ENCODE assay signal across 15 mouse cellular contexts in the genomic region with DNA sequence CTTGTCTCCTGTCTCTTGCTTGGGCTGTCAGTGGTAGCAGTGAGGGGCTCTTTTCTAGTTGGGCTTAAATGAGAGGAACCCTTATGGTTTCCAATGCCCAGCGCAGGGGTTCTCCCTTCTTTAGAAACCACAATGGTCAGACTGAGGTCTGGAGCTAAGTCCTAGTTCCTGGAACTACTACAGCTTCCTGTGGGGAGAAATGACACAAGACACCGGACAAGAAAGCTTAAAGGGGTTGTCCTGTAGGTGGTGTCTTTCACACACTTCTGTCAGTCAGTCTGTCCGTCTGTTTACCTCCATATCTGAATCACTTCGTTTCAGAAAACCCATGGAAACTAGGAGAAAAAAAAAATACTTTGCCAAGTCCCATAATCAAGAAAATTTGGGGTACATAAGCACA.
DNase-seq lines count a peak whose midpoint lies in the region; TF ChIP-seq lines count a peak whose summit lies in the region.
"Had no signal": no experiment of that assay in that cellular context is flagged by ENCODE, and none has a peak within 500 bp of the region (broad histone marks: within the 10 kb centered on the region; RNA-seq: fewer than 3 reads in every experiment).

No protein-coding gene starts in this region.

- H3K9ac ChIP-seq in heart, adult 2 months (ENCODE audit: low read depth, low read length), result no peak overlapping the region
- H3K9ac ChIP-seq: liver, embryonic 12.5 days had no signal

- H3K27me3 ChIP-seq in heart, adult 2 months (ENCODE audit: control insufficient read depth, insufficient read depth, low read length), result no peaks in the 10 kb centered on the region
- H3K27me3 ChIP-seq in limb, embryonic 10.5 days (ENCODE audit: low read depth, poor library complexity, severe bottlenecking), result no peaks in the 10 kb centered on the region
- H3K27me3 ChIP-seq: embryonic facial prominence, embryonic 13.5 days; liver, embryonic 12.5 days had no signal

- intact Hi-C loops in heart, adult 2 months (cut with DNase I), result no loop called here
- intact Hi-C loops in heart, postnatal 36 days (cut with DNase I), result loop anchor here (5.0 kb wide), 2 partner anchors 161 to 361 kb away; no protein-coding TSS in a partner anchor

- no peak for TF ChIP-seq POLR2A in heart, adult 2 months (IDR thresholded peaks at IDR 0.05; ENCODE audit: insufficient read depth, low read depth, low read length)

- no peak for TF ChIP-seq EP300 in heart, adult 2 months (IDR thresholded peaks at IDR 0.05; ENCODE audit: insufficient read depth, low read depth, low read length)

- no peak overlapping the region for H3K4me3 ChIP-seq in heart, adult 2 months
- peak overlapping the region; percentile 11; the same call in 1 of the 2 replicates for H3K4me3 ChIP-seq in layer of hippocampus, adult 2 months
- H3K4me3 ChIP-seq in limb, embryonic 10.5 days, result no peak overlapping the region
- H3K4me3 ChIP-seq: embryonic facial prominence, embryonic 13.5 days; heart, embryonic 10.5 days; liver, embryonic 12.5 days had no signal

- H3K9me3 ChIP-seq in limb, embryonic 10.5 days (replicated peaks), result no peaks in the 10 kb centered on the region
- H3K9me3 ChIP-seq: embryonic facial prominence, embryonic 13.5 days; heart, embryonic 10.5 days; liver, embryonic 12.5 days had no signal

- peak; percentile 49 for TF ChIP-seq CTCF in heart, adult 2 months (IDR thresholded peaks at IDR 0.05)
- TF ChIP-seq CTCF in layer of hippocampus, adult 2 months (conservative IDR thresholded peaks at IDR 0.05), result peak; percentile 43

- DNase-seq in heart, adult 2 months, result no peak
- no peak for DNase-seq in heart, postnatal 36 days
- DNase-seq in layer of hippocampus, adult 2 months (ENCODE audit: low spot score in 2 of 2), result no peak
- no peak for DNase-seq in layer of hippocampus, postnatal 25 days (ENCODE audit: extremely low spot score in 1 of 2, low spot score in 1 of 2)
- peak; percentile 71 for DNase-seq in 416B (ENCODE audit: low read depth)
- DNase-seq in induced T-regulatory cell, adult 2 months (ENCODE audit: low read depth), result peak; percentile 12
- no peak for DNase-seq in cerebellum, adult 9-11 months
- no peak for DNase-seq in limb, embryonic 10.5 days (ENCODE audit: low spot score)
- DNase-seq: adrenal gland, adult 2 months; cerebellum, adult 18-20 months; gastrocnemius, postnatal 10 days; thymus, postnatal 14 days had no signal

- no peaks in the 10 kb centered on the region for H3K36me3 ChIP-seq in heart, adult 2 months (ENCODE audit: control insufficient read depth, insufficient read depth, low read length)
- H3K36me3 ChIP-seq in limb, embryonic 10.5 days, result no peaks in the 10 kb centered on the region
- H3K36me3 ChIP-seq: embryonic facial prominence, embryonic 13.5 days; heart, embryonic 10.5 days; liver, embryonic 12.5 days had no signal

- H3K27ac ChIP-seq in heart, adult 2 months, result no peak overlapping the region
- H3K27ac ChIP-seq in layer of hippocampus, adult 2 months, result peak overlapping the region; percentile 61; the same call in 1 of the 2 replicates
- no peak overlapping the region for H3K27ac ChIP-seq in limb, embryonic 10.5 days
- H3K27ac ChIP-seq: embryonic facial prominence, embryonic 13.5 days; heart, embryonic 10.5 days; liver, embryonic 12.5 days had no signal

- 40% methylated on average over 4 of the region's 4 CpGs for WGBS in heart, adult 2 months
- 78% methylated on average over 4 of the region's 4 CpGs for WGBS in limb, embryonic 10.5 days

- H3K4me1 ChIP-seq in heart, adult 2 months (ENCODE audit: control insufficient read depth, insufficient read depth, low read length), result peaks cover 4% of the 10 kb centered on the region
- peaks cover 23% of the 10 kb centered on the region for H3K4me1 ChIP-seq in limb, embryonic 10.5 days
- H3K4me1 ChIP-seq: liver, embryonic 12.5 days had no signal

- H3K79me2 ChIP-seq in heart, adult 2 months (replicated peaks; ENCODE audit: control insufficient read depth, insufficient read depth, low read length), result no peaks in the 10 kb centered on the region; the same call in 1 of the 2 replicates

Comparison
In these comparisons a context has a peak if more than half of its experiments do, and no peak if none do; other contexts are left out.
1. DNase-seq: peak in 416B (single experiment) and induced T-regulatory cell, adult 2 months (single experiment); none in heart, adult 2 months (0 of 2), heart, postnatal 36 days (0 of 2), layer of hippocampus, adult 2 months (0 of 2), layer of hippocampus, postnatal 25 days (0 of 2), cerebellum, adult 9-11 months (single experiment) and limb, embryonic 10.5 days (single experiment).